Mouse (Mus musculus): ENCODE results near the gene Nt5dc3.

DNA sequence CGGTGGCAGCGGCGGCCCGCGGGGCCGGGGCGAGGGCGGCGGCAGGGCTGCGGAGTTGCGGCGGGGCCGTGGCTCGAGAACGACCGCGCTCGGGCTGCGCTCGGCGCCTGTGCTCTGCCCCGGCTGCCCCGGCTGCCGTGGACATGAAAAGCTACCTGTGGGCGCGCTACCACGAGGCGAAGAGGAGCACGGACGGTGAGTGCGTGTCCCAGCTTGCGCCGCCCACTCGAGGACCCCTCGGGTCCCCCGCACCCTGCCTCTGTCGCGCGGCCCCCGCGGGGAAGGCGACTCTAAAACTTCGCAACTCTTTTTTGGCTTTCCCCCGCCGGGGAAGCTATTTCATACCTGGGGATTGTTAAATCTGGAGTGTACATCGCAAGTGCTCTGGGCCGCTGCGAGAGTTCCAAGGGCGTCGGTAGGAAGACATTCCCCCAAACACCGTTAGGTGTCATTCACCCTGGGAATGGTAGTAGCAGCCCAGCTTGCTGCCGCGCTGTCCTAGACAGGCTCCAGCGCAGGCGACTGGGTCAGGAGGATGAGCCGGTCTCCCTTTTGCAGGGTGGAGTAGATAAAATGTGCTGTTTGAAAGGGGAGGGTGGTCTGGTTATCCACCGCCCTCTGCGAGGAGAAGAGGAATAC, 431 bp downstream of the Nt5dc3 start:
- no peak for TF ChIP-seq CTCF (IDR thresholded peaks at IDR 0.05; ENCODE audit: borderline replicate concordance, insufficient read depth, low read length)
- no peak for TF ChIP-seq POLR2A (IDR thresholded peaks at IDR 0.05; ENCODE audit: low read depth, low read length)

Data from embryonic fibroblast, embryonic 13.5 days (primary cell).